Mouse (Mus musculus): ENCODE measurements around the gene 1700024G13Rik.

- no peak for TF ChIP-seq EP300 (IDR thresholded peaks at IDR 0.05; ENCODE audit: insufficient read depth, low read depth, low read length)
- no peak for TF ChIP-seq POLR2A (IDR thresholded peaks at IDR 0.05; ENCODE audit: insufficient read depth, low read depth, low read length)
These were observed 49.2 kb upstream of the 1700024G13Rik start for GRCm38 (mm10) chr14:32437352-32437793.
